Mouse (Mus musculus) thymus, postnatal 25 days (tissue): ENCODE results near the gene Tcaim.
"Not testable (repeated sequence)": the region's sequence is repeated elsewhere in the genome, so short reads cannot be mapped to it uniquely, and the experiment has no call there.

ENCODE experiments used
- DNase-seq: peaks from one replicate; pipeline ENCODE4 v3.0.0; 2022

Tcaim gene

GRCm38 (mm10) chr9:122805053-122805844, at the start of gene Tcaim:
TSS of gene Tcaim (plus strand) at chr9:122805539.
- peak; percentile 93 for DNase-seq

- DNase-seq = no peak
These were observed 47.7 kb upstream of the Tcaim start for GRCm38 (mm10) chr9:122757614-122758013.

GRCm38 (mm10) chr9:122760111-122760510, 45.2 kb upstream of the Tcaim start:
- no peak for DNase-seq

DNA sequence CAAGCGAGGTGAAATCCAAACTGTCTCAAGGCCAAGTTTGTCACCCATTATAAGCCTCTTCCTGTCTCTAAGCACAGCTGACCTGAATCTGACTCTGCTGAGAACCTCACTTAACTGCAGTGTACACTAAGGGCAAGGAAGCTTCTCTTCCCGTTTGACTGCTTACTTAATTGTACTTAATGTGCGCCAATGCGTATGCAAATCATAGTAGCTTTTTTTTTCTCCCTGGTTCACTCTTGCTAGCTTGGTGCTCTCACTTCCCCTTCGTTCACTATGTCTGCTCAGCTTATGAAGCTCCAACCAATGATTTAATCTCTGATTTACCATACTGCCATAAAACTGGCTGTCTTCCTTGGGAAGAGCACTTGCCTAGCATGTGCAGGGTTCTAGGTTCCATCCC, 20.1 kb upstream of the Tcaim start:
- DNase-seq = no peak

GRCm38 (mm10) chr9:122786534-122786933, 18.8 kb upstream of the Tcaim start:
- DNase-seq = no peak

DNA sequence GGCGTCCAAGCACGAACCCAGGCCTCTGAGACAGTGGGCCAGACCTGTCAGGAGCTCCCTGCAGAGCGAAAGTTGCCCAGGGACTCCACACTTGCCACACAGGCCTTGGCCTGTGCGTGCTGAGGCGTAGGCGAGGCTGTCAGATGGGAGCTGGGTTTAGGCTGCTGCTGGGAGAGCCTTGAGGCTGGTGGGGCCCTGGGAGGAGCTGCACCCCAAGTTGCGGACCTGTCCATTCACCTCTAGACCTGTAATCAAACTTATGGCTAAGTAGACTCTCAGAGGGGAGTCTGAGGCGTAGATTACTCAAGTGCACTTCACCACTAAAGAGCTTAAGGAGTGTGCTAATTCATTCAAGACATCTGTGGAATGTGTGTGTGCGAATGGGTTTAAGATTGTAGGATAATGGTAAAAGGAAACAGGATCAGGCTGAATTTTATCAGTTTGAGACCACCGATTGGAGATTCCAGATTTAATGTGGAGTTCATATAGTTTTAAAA, 554 bp downstream of the Tcaim start:
- no peak for DNase-seq

- no peak for DNase-seq
These were observed 1.8 kb downstream of the Tcaim start for GRCm38 (mm10) chr9:122807186-122807585.

- no peak for DNase-seq
These were observed 4.9 kb downstream of the Tcaim start for GRCm38 (mm10) chr9:122810212-122810611.

GRCm38 (mm10) chr9:122812386-122812785, 7.0 kb downstream of the Tcaim start:
- no peak for DNase-seq

DNA sequence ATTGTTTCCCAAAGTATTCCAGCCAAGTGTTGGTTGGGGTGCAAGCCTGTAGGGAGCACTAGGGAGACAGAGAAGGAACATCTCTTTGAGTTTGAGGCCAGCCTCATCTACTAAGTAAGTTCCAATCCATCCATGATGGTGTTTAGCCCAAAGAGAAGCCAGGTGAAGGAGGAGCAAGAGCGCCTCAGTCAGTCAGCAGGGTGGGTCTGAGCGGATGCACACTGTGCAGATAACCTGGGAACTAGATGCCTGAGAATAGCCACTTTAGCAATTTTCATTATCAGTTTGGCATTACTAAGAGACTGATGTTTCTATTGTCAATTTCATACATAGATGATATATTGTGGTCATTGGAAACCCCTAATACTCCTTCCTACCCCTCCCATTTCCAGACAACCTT, 9.4 kb downstream of the Tcaim start:
- no peak for DNase-seq

GRCm38 (mm10) chr9:122815239-122815851, 10.0 kb downstream of the Tcaim start:
- no peak for DNase-seq

GRCm38 (mm10) chr9:122823374-122824017, 18.2 kb downstream of the Tcaim start:
- DNase-seq = no peak

DNA sequence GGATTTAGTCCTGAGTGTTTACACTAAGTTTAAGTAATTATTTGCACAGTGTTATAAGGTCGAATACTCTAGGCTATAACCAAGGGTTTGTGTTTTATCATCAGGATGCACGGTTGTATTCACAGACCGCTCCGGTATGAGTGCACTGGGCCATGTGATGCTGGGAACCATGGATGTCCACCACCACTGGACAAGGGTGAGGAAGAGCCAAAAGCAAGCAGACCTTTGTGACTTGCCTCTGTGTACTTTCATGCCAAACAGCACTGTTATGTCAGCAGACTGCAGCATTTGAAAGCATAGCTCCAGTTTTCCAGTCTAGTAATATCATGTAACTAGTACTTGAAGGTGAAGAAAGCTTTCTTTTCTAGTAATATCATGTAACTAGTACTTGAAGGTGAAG, 21.4 kb downstream of the Tcaim start:
- DNase-seq = no peak

GRCm38 (mm10) chr9:122829826-122830380, 24.6 kb downstream of the Tcaim start:
- DNase-seq = no peak

GRCm38 (mm10) chr9:122836126-122836525, 30.8 kb downstream of the Tcaim start:
- DNase-seq = no peak

DNA sequence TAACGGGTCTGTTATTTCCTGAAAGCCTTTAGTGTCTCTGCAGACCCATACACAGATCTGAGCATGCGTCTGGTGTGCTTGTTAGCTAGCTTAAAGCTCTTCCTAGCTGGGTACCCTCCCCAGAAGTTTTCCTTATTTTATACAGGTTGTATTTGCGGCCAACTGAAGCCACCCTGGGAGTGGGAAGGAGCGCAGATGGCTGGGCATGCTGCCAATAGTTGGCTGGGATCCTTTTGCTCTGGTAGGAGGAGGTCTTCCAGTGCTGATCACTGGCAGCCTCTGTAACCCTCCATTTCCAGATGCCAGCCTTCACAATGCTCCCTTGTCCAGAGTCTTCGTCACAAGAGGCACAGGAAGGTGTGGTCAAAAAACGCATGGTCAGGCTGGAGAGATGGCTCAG, 31.5 kb downstream of the Tcaim start:
- DNase-seq = no peak

GRCm38 (mm10) chr9:122837216-122837615, 31.9 kb downstream of the Tcaim start:
- no peak for DNase-seq

DNA sequence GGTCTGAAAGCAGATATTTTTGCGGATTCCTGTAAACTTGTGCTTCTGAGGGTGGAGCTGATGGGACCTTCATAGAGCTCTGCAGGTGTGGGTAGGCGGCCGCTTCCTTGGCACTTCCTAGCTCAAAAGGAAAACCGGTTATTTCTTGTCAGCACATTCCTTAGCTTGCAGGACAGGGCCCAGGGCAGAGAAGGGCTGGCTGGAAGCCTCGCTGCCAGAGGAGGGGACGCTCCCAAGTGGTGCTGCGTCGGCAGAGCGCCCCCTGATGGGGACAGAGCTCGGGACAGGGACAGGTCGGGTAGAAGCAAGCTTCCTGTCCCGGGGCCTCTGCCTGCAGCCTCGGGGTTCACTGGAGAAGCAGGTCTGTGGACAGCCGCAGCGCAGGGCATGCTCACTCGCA, 32.3 kb downstream of the Tcaim start:
- peak; percentile 19 for DNase-seq

DNA sequence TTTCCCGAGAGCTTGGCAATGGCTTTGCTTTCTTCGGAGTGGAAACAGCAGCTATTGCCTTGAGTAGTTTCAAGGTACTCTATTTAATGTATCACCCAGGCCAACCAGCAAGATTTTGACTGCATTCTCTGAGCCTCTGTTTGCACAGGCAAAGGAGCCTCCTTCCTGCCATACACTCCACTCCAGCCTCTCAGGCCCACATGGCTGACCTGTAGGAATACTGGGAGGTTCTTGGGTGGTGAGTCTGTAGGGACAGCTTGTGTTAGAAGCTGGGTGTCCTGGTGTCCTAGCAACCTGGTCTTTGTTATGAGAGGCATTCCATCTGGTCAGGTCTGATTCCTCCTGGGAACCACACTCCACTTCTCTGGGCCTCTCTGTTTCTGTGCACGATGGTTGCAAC, 38.4 kb downstream of the Tcaim start, which contains the start of gene Gm35549:
Gene Gm35549, minus strand, starts transcription at position 276 of the 400 bp plus-strand sequence.
- DNase-seq = no peak

GRCm38 (mm10) chr9:122845621-122846020, 40.3 kb downstream of the Tcaim start:
- no peak for DNase-seq

GRCm38 (mm10) chr9:122846156-122846555, 40.8 kb downstream of the Tcaim start:
- DNase-seq = no peak

DNA sequence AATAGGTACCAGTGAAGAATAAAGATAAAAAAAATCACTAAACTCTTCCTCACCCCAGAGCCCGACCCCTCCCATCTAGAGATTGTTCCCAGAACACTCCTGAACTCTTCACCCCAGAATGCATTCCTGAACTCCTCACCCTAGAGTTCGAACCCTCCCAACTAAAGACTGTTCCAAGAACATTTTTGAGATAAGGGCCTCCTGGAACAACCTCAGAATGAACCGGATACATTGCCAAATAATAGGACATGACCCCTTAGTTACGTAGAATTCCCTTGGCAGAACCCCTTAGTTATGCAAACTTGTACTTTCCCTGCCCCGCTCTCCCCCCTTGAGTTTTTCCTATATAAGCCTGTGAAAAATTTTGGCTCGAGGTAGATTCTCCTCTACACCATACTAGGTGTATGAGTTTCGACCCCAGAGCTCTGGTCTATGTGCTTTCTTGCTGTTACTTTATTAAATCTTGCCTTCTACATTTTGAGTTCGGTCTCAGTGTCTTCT, 42.5 kb downstream of the Tcaim start:
- DNase-seq = not testable (repeated sequence)

DNA sequence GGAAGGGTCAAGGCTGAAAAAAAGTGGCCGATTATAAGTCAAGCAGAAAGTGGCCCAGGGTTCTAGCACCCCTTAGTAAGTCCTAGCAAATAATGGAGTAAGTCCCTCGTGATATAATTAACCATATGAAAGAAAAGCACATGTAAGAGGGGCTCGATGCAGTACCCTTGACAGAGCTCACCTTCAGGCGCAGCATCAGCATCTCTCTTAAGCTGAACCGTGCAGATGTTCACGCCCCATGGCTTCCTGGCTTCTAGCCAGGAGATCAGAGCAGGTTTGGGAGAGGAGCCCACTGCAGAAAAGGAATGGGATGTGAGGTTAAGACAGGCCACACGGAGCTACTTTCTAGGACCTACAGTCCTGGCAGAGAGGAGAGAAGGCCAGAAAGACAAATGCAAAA, 49.2 kb downstream of the Tcaim start:
- DNase-seq = no peak
